Mouse (Mus musculus) kidney, embryonic 15.5 days (tissue): ENCODE data around the gene Tssk3. TPM values are rescaled to one million over a fixed set of nuclear protein-coding genes. Genes with fewer than 3 reads are reported as not detected.

Source experiments
- ATAC-seq: fragments of 200-750 bp; cut with Nextera tagmentation; replicated peaks from 2 replicates; pipeline ENCODE4 v1.8.0; 2017; ENCODE audit warnings: moderate TSS enrichment; ENCODE audit not compliant: low FRiP score
- H3K27ac ChIP-seq: fragments of 300-500 bp; sonication (generic); 2 replicates; pipeline ENCODE4 v1.5.1; 2015; ENCODE audit warnings: mild to moderate bottlenecking, inconsistent platforms
- H3K27me3 ChIP-seq: fragments of 300-500 bp; sonication (generic); 2 replicates; pipeline ENCODE4 v1.6.1; 2015; ENCODE audit warnings: inconsistent platforms
- H3K36me3 ChIP-seq: fragments of 300-500 bp; sonication (generic); 2 replicates; pipeline ENCODE4 v1.6.1; 2015; ENCODE audit warnings: inconsistent platforms
- H3K4me1 ChIP-seq: fragments of 300-500 bp; sonication (generic); 2 replicates; pipeline ENCODE4 v1.6.1; 2015; ENCODE audit warnings: inconsistent platforms
- H3K4me2 ChIP-seq: fragments of 300-500 bp; sonication (generic); 2 replicates; pipeline ENCODE4 v1.6.1; 2015; ENCODE audit warnings: moderate library complexity, mild to moderate bottlenecking, inconsistent platforms
- H3K4me3 ChIP-seq: fragments of 300-500 bp; sonication (generic); replicated peaks from 2 replicates; pipeline ENCODE4 v1.5.1; 2015; ENCODE audit warnings: mild to moderate bottlenecking, inconsistent platforms
- H3K9ac ChIP-seq: fragments of 300-500 bp; sonication (generic); 2 replicates; pipeline ENCODE4 v1.6.1; 2015; ENCODE audit warnings: mild to moderate bottlenecking, inconsistent platforms
- H3K9me3 ChIP-seq: fragments of 300-500 bp; sonication (generic); replicated peaks from 2 replicates; pipeline ENCODE4 v1.6.1; 2016; ENCODE audit warnings: inconsistent platforms
- WGBS: fragments of 180-500 bp; shearing (Covaris S2); methylation state at CpG from one replicate; pipeline ENCODE4 v1.1.7; 2015; ENCODE audit warnings: mixed read lengths; 5-methylcytosine and 5-hydroxymethylcytosine counted together
- polyA plus RNA-seq: library from polyadenylated mRNA; unstranded; fragments of >200 nt; fragmentation: Nextera tagmentation; extraction: Ambion mirVana; gene quantifications from 2 replicates; pipeline ENCODE4 v1.2.1, GENCODE M21; 2015

The Tssk3 gene
- polyA plus RNA-seq, 1 experiment from 2014 or later, result not detected

- Histone ChIP-seq H3K36me3 (peaks cover 10% of the 10 kb centered on the region), H3K4me3 (no peak overlapping the region), H3K27ac (no peak overlapping the region), H3K9ac (no peak overlapping the region), H3K4me2 (no peak overlapping the region), H3K4me1 (peaks cover 46% of the 10 kb centered on the region), H3K27me3 (no peaks in the 10 kb centered on the region), H3K9me3 (no peaks in the 10 kb centered on the region)
- no peak for ATAC-seq
- 61% methylated on average over 6 of the region's 6 CpGs for WGBS
Measured at GRCm38 (mm10) chr4:129510723-129511412, 20.0 kb upstream of the Tssk3 start.

GRCm38 (mm10) chr4:129509650-129510049, 18.8 kb upstream of the Tssk3 start:
- ATAC-seq, result no peak
- Histone ChIP-seq H3K9me3 (no peaks in the 10 kb centered on the region), H3K36me3 (no peaks in the 10 kb centered on the region), H3K27ac (0 out of 2 replicates have a peak overlapping the region, but pooled peaks have one; percentile 29), H3K4me1 (peaks cover 34% of the 10 kb centered on the region), H3K27me3 (no peaks in the 10 kb centered on the region), H3K9ac (no peak overlapping the region), H3K4me2 (no peak overlapping the region), H3K4me3 (no peak overlapping the region)
- 74% methylated on average over 3 of the region's 3 CpGs for WGBS

GRCm38 (mm10) chr4:129508834-129509600, 18.2 kb upstream of the Tssk3 start:
- Histone ChIP-seq H3K27ac (0 out of 2 replicates have a peak overlapping the region, but pooled peaks have one; percentile 29), H3K4me2 (no peak overlapping the region)
- WGBS, result 56% methylated on average over 15 of the region's 15 CpGs

GRCm38 (mm10) chr4:129508237-129508515, 17.4 kb upstream of the Tssk3 start:
- ATAC-seq, result no peak
- no peak overlapping the region for H3K27ac ChIP-seq
- 65% methylated on average over 3 of the region's 3 CpGs for WGBS
- H3K9me3 ChIP-seq, result no peaks in the 10 kb centered on the region
- peaks cover 39% of the 10 kb centered on the region for H3K4me1 ChIP-seq
- no peaks in the 10 kb centered on the region for H3K27me3 ChIP-seq
- H3K4me3 ChIP-seq, result no peak overlapping the region
- H3K36me3 ChIP-seq, result no peaks in the 10 kb centered on the region
- no peak overlapping the region for H3K9ac ChIP-seq
- H3K4me2 ChIP-seq, result no peak overlapping the region

More at GRCm38 (mm10) chr4:129508834-129509600, 18.2 kb upstream of the Tssk3 start:
- Histone ChIP-seq H3K9ac (no peak overlapping the region), H3K4me3 (no peak overlapping the region), H3K36me3 (no peaks in the 10 kb centered on the region), H3K9me3 (no peaks in the 10 kb centered on the region), H3K27me3 (no peaks in the 10 kb centered on the region), H3K4me1 (peaks cover 34% of the 10 kb centered on the region)
- no peak for ATAC-seq

- Histone ChIP-seq H3K27ac (no peak overlapping the region), H3K9me3 (no peaks in the 10 kb centered on the region), H3K4me3 (no peak overlapping the region), H3K27me3 (no peaks in the 10 kb centered on the region), H3K9ac (no peak overlapping the region), H3K36me3 (no peaks in the 10 kb centered on the region), H3K4me2 (no peak overlapping the region), H3K4me1 (peaks cover 39% of the 10 kb centered on the region)
- no peak for ATAC-seq
- WGBS, result 69% methylated on average over 9 of the region's 10 CpGs
Measured at GRCm38 (mm10) chr4:129507434-129508236, 16.8 kb upstream of the Tssk3 start.

GRCm38 (mm10) chr4:129505511-129505910, 14.7 kb upstream of the Tssk3 start:
- Histone ChIP-seq H3K27me3 (no peaks in the 10 kb centered on the region), H3K4me2 (no peak overlapping the region), H3K4me3 (no peak overlapping the region), H3K9ac (no peak overlapping the region), H3K36me3 (no peaks in the 10 kb centered on the region), H3K27ac (no peak overlapping the region), H3K9me3 (no peaks in the 10 kb centered on the region), H3K4me1 (peaks cover 40% of the 10 kb centered on the region)
- WGBS, result 83% methylated on average over 3 of the region's 3 CpGs
- no peak for ATAC-seq

- ATAC-seq, result no peak
- no peak overlapping the region for H3K4me2 ChIP-seq
- WGBS, result 69% methylated on average over 11 of the region's 11 CpGs
- H3K9ac ChIP-seq, result no peak overlapping the region
- no peaks in the 10 kb centered on the region for H3K27me3 ChIP-seq
- no peak overlapping the region for H3K4me3 ChIP-seq
- peak overlapping the region; percentile 29; the same call in 1 of the 2 replicates for H3K27ac ChIP-seq
- no peaks in the 10 kb centered on the region for H3K9me3 ChIP-seq
- peaks cover 48% of the 10 kb centered on the region for H3K4me1 ChIP-seq
- no peaks in the 10 kb centered on the region for H3K36me3 ChIP-seq
Measured at GRCm38 (mm10) chr4:129502901-129503444, 12.2 kb upstream of the Tssk3 start.

- H3K4me3 ChIP-seq, result no peak overlapping the region
- H3K4me1 ChIP-seq, result peaks cover 48% of the 10 kb centered on the region
- peak overlapping the region; percentile 29; the same call in 1 of the 2 replicates for H3K27ac ChIP-seq
- no peaks in the 10 kb centered on the region for H3K9me3 ChIP-seq
- H3K36me3 ChIP-seq, result no peaks in the 10 kb centered on the region
- H3K27me3 ChIP-seq, result no peaks in the 10 kb centered on the region
- 55% methylated on average over 9 of the region's 9 CpGs for WGBS
- H3K4me2 ChIP-seq, result no peak overlapping the region
- ATAC-seq, result no peak
- H3K9ac ChIP-seq, result no peak overlapping the region
Measured at GRCm38 (mm10) chr4:129502327-129502888, 11.6 kb upstream of the Tssk3 start.

- peaks cover 62% of the 10 kb centered on the region for H3K4me1 ChIP-seq
- peak overlapping the region; percentile 69 for H3K9ac ChIP-seq
- no peaks in the 10 kb centered on the region for H3K27me3 ChIP-seq
- peak overlapping the region; percentile 95 for H3K27ac ChIP-seq
- WGBS, result 1% methylated on average over 49 of the region's 49 CpGs
- ATAC-seq, result peak; percentile 93
- no peaks in the 10 kb centered on the region for H3K9me3 ChIP-seq
- no peaks in the 10 kb centered on the region for H3K36me3 ChIP-seq
- peak overlapping the region; percentile 52 for H3K4me3 ChIP-seq
- peak overlapping the region; percentile 77 for H3K4me2 ChIP-seq
Measured at GRCm38 (mm10) chr4:129500607-129501566, 10.1 kb upstream of the Tssk3 start.

GRCm38 (mm10) chr4:129500017-129500416, 9.2 kb upstream of the Tssk3 start:
- Histone ChIP-seq H3K9ac (peak overlapping the region; percentile 69; the same call in 1 of the 2 replicates), H3K36me3 (no peaks in the 10 kb centered on the region), H3K4me2 (peak overlapping the region; percentile 77), H3K4me1 (peaks cover 65% of the 10 kb centered on the region), H3K27me3 (no peaks in the 10 kb centered on the region), H3K27ac (peak overlapping the region; percentile 95), H3K4me3 (peak overlapping the region; percentile 52), H3K9me3 (no peaks in the 10 kb centered on the region)
- WGBS, result 81% methylated on average over 8 of the region's 8 CpGs
- ATAC-seq, result no peak

GRCm38 (mm10) chr4:129498941-129499340, 8.1 kb upstream of the Tssk3 start:
- H3K27me3 ChIP-seq, result no peaks in the 10 kb centered on the region
- H3K36me3 ChIP-seq, result no peaks in the 10 kb centered on the region
- H3K27ac ChIP-seq, result peak overlapping the region; percentile 95
- WGBS, result 48% methylated on average over 3 of the region's 3 CpGs
- no peak overlapping the region for H3K9ac ChIP-seq
- H3K9me3 ChIP-seq, result no peaks in the 10 kb centered on the region
- H3K4me1 ChIP-seq, result peaks cover 65% of the 10 kb centered on the region
- no peak overlapping the region for H3K4me3 ChIP-seq
- ATAC-seq, result no peak
- H3K4me2 ChIP-seq, result no peak overlapping the region
